Mouse (Mus musculus): ENCODE data around the gene Fibp. TPM values are rescaled to one million over a fixed set of nuclear protein-coding genes. Genes with fewer than 3 reads are reported as not detected.

Fibp gene
- polyA plus RNA-seq, 1 experiment = 122 TPM

DNA sequence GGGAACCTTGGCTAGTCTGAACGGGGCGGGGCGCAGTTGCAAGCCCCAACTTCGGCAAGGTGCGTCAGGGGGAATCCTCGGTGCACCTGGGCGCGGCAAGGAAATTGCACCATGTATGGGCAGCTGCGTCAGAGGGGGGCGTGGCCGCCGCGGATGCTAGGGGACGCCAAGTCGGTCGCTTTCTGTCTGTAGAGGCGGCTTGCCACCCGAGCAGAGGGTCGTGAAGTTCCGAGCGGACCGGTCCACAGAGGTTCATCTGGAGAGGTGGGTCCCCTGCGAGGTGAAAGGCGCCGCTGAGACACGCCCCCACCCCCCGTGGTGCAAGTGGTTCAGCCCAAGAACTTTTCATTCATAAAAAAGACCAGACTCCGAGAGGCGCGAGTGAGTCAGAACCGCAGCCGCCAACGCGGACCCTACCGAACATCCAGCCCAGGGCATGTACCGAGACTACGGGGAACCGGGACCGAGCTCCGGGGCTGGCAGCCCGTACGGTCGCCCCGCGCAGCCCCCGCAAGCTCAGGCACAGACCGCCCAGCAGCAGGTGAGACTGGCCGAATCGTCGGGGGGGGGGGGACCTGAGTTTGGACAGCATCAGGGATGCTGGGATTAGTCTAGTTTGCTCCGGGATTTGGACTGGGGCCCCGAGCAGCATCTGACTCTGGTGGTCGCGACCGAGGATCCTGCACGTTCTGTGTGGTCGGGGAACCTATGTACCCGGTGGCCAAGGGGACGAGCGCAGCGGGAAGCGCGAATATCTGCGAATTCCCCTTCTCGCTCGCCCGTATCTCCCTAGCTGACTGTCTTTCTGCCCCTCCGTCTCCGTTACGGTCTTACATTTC is 12.7 kb upstream of the Fibp start, which contains the start of gene Fosl1:
Fosl1 (plus strand) TSS at position 33 of the 839 bp plus-strand sequence.
- Histone ChIP-seq H3ac (ENCODE audit: control insufficient read depth, insufficient read length) (peak within 1 kb of the TSS; percentile 8), H3K79me2 (ENCODE audit: control insufficient read depth, insufficient read depth) (peaks cover 48% of the 10 kb centered on the region), H3K27me3 (ENCODE audit: control insufficient read depth, insufficient read depth, insufficient read length) (no peaks in the 10 kb centered on the region), H3K4me3 (peak within 1 kb of the TSS; percentile 89), H3K4me2 (ENCODE audit: low read depth) (peak within 1 kb of the TSS; percentile 86), H3K36me3 (ENCODE audit: control insufficient read depth, insufficient read depth) (no peaks in the 10 kb centered on the region)
- no peak for TF ChIP-seq TCF3 (IDR thresholded peaks at IDR 0.05; ENCODE audit: insufficient read length, low read depth)
- peak in 2 of 3 experiments; percentile 1 to 10 for TF ChIP-seq MYOD1 (IDR thresholded peaks at IDR 0.05; ENCODE audit: control insufficient read depth in 1 of 3, insufficient read length in 2 of 3, low read depth in 2 of 3)
- TF ChIP-seq POLR2A (IDR thresholded peaks at IDR 0.05; ENCODE audit: insufficient read length, low read depth) = peak; percentile 71
- TF ChIP-seq TCF12 (IDR thresholded peaks at IDR 0.05; ENCODE audit: insufficient read depth, poor library complexity, severe bottlenecking) = no peak
- no peak for TF ChIP-seq E2F4 (IDR thresholded peaks at IDR 0.05; ENCODE audit: insufficient read depth)
- TF ChIP-seq POLR2AphosphoS2 (IDR thresholded peaks at IDR 0.05; ENCODE audit: insufficient read length, low read depth) = peak; percentile 52
- TF ChIP-seq MYOG (IDR thresholded peaks at IDR 0.05; ENCODE audit: control insufficient read depth in 1 of 3, insufficient read depth in 1 of 3, insufficient read length in 2 of 3, low read depth in 2 of 3) = peak in 1 of 3 experiments; percentile 23
- no peak for TF ChIP-seq MAX (IDR thresholded peaks at IDR 0.05; ENCODE audit: low read depth)
- TF ChIP-seq REST (IDR thresholded peaks at IDR 0.05; ENCODE audit: insufficient read depth, insufficient read length) = no peak
- TF ChIP-seq SRF (IDR thresholded peaks at IDR 0.05; ENCODE audit: control insufficient read depth, insufficient read length, low read depth) = peak; percentile 97
- no peak for TF ChIP-seq USF1 (IDR thresholded peaks at IDR 0.05; ENCODE audit: low read depth)
- TF ChIP-seq CEBPB (IDR thresholded peaks at IDR 0.05; ENCODE audit: insufficient read depth, poor library complexity, severe bottlenecking) = no peak

DNA sequence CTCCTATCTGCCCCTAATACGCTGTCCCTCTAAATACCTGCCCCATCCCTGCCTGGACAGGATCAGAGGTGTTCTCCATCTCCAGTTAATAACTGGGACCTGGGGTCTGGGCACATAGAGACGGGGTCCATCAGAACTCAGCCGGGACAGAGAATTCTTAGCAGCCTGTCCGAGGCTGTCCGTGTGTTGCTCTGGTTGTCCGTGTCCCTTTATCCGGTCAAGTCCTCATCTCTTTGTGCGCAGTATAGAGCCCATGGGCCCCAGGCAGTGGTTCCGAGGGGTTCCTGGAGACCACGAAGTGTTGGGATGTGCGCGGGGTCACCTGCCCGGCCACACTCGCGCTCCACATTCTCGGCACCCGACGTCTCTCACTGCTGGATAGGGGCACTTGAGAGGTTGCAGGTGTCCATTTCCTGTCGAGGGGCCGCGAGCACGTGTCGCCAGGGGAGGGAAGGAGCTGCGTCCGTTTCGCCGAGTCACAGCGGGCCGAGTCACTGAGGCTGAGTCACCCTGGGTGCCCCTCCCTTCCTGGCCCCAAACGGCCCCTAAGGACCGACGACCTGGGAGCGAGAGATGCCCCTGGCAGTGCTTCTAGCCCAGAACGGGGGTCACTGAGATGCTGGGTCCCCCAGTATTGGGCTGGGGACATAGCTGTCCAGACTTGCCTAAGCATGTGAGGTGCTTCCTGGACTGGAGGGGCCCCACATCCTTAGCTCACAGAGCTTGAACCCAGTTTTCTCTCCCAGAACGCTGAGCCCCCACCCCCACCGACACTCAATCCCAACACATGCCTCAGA is 11.9 kb upstream of the Fibp start:
- Histone ChIP-seq H3K27me3 (ENCODE audit: control insufficient read depth, insufficient read depth, insufficient read length) (no peaks in the 10 kb centered on the region), H3ac (ENCODE audit: control insufficient read depth, insufficient read length) (peak overlapping the region; percentile 8), H3K36me3 (ENCODE audit: control insufficient read depth, insufficient read depth) (peaks cover 6% of the 10 kb centered on the region), H3K79me2 (ENCODE audit: control insufficient read depth, insufficient read depth) (peaks cover 52% of the 10 kb centered on the region), H3K4me2 (ENCODE audit: low read depth) (peak overlapping the region; percentile 86), H3K4me3 (peak overlapping the region; percentile 89)
- peak; percentile 59 for TF ChIP-seq MAX (IDR thresholded peaks at IDR 0.05; ENCODE audit: low read depth)
- TF ChIP-seq CEBPB (IDR thresholded peaks at IDR 0.05; ENCODE audit: insufficient read depth, poor library complexity, severe bottlenecking) = no peak
- peak; percentile 63 for TF ChIP-seq POLR2AphosphoS2 (IDR thresholded peaks at IDR 0.05; ENCODE audit: insufficient read length, low read depth)
- peak in 1 of 3 experiments; percentile 44 for TF ChIP-seq MYOG (IDR thresholded peaks at IDR 0.05; ENCODE audit: control insufficient read depth in 1 of 3, insufficient read depth in 1 of 3, insufficient read length in 2 of 3, low read depth in 2 of 3)
- TF ChIP-seq POLR2A (IDR thresholded peaks at IDR 0.05; ENCODE audit: insufficient read length, low read depth) = peak; percentile 53

DNA sequence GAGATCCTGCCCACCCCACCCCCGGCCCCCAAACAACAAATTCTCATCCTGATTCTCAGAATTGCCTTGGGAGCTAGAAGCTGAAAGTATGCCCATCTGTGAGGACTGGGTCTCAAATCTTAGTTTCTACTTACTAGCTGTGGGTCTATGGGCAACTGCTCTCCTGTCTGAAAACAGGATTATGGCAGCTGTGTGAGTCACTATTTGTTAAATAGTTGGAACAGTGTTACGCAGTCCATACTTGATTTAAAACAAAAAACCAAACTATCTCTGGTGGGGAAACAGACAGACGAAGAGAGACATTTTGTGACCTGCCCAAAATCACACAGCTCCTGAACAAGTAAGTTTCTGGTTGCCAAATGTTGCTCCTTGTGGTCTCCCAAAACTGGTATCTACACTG is 10.7 kb upstream of the Fibp start:
- Histone ChIP-seq H3K4me3 (peak overlapping the region; percentile 89), H3K36me3 (ENCODE audit: control insufficient read depth, insufficient read depth) (peaks cover 6% of the 10 kb centered on the region), H3ac (ENCODE audit: control insufficient read depth, insufficient read length) (no peak overlapping the region), H3K27me3 (ENCODE audit: control insufficient read depth, insufficient read depth, insufficient read length) (no peaks in the 10 kb centered on the region), H3K79me2 (ENCODE audit: control insufficient read depth, insufficient read depth) (peaks cover 63% of the 10 kb centered on the region), H3K4me2 (ENCODE audit: low read depth) (peak overlapping the region; percentile 86)
- TF ChIP-seq MYOG (IDR thresholded peaks at IDR 0.05; ENCODE audit: control insufficient read depth in 1 of 3, insufficient read depth in 1 of 3, insufficient read length in 2 of 3, low read depth in 2 of 3) (no peak), SRF (IDR thresholded peaks at IDR 0.05; ENCODE audit: control insufficient read depth, insufficient read length, low read depth) (no peak), USF1 (IDR thresholded peaks at IDR 0.05; ENCODE audit: low read depth) (no peak), POLR2AphosphoS2 (IDR thresholded peaks at IDR 0.05; ENCODE audit: insufficient read length, low read depth) (no peak), TCF3 (IDR thresholded peaks at IDR 0.05; ENCODE audit: insufficient read length, low read depth) (no peak), MAX (IDR thresholded peaks at IDR 0.05; ENCODE audit: low read depth) (no peak), POLR2A (IDR thresholded peaks at IDR 0.05; ENCODE audit: insufficient read length, low read depth) (no peak), E2F4 (IDR thresholded peaks at IDR 0.05; ENCODE audit: insufficient read depth) (no peak), REST (IDR thresholded peaks at IDR 0.05; ENCODE audit: insufficient read depth, insufficient read length) (no peak), TCF12 (IDR thresholded peaks at IDR 0.05; ENCODE audit: insufficient read depth, poor library complexity, severe bottlenecking) (no peak), CEBPB (IDR thresholded peaks at IDR 0.05; ENCODE audit: insufficient read depth, poor library complexity, severe bottlenecking) (no peak), MYOD1 (IDR thresholded peaks at IDR 0.05; ENCODE audit: control insufficient read depth in 1 of 3, insufficient read length in 2 of 3, low read depth in 2 of 3) (no peak)

DNA sequence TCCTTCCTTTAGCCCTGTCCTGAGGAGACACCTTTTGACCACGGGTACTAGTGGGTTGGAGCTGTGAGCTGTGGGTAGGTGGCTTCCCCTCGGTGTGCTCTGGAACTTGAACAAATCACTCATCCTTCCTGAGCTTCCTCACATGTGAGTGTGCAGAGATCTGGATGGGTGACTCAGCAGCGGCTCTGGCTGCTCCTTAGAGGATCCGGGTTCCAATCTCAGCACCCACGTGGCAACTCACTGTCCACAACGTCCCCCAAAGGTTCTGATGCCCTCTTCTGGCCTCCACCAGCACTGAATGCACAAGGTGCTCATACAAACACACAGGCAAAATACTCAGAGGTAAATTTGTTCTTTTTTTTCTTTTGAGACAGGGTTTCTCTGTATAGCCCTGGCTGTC is 8.6 kb upstream of the Fibp start:
- H3K36me3 ChIP-seq (ENCODE audit: control insufficient read depth, insufficient read depth) = peaks cover 6% of the 10 kb centered on the region
- H3ac ChIP-seq (ENCODE audit: control insufficient read depth, insufficient read length) = no peak overlapping the region
- TF ChIP-seq CEBPB (IDR thresholded peaks at IDR 0.05; ENCODE audit: insufficient read depth, poor library complexity, severe bottlenecking) = no peak
- TF ChIP-seq MYOG (IDR thresholded peaks at IDR 0.05; ENCODE audit: control insufficient read depth in 1 of 3, insufficient read depth in 1 of 3, insufficient read length in 2 of 3, low read depth in 2 of 3) = no peak
- no peak for TF ChIP-seq MAX (IDR thresholded peaks at IDR 0.05; ENCODE audit: low read depth)
- no peak for TF ChIP-seq SRF (IDR thresholded peaks at IDR 0.05; ENCODE audit: control insufficient read depth, insufficient read length, low read depth)
- no peak for TF ChIP-seq POLR2AphosphoS2 (IDR thresholded peaks at IDR 0.05; ENCODE audit: insufficient read length, low read depth)
- TF ChIP-seq E2F4 (IDR thresholded peaks at IDR 0.05; ENCODE audit: insufficient read depth) = no peak
- TF ChIP-seq POLR2A (IDR thresholded peaks at IDR 0.05; ENCODE audit: insufficient read length, low read depth) = no peak
- no peak for TF ChIP-seq USF1 (IDR thresholded peaks at IDR 0.05; ENCODE audit: low read depth)
- no peak for TF ChIP-seq MYOD1 (IDR thresholded peaks at IDR 0.05; ENCODE audit: control insufficient read depth in 1 of 3, insufficient read length in 2 of 3, low read depth in 2 of 3)
- no peak for TF ChIP-seq REST (IDR thresholded peaks at IDR 0.05; ENCODE audit: insufficient read depth, insufficient read length)
- peaks cover 83% of the 10 kb centered on the region for H3K79me2 ChIP-seq (ENCODE audit: control insufficient read depth, insufficient read depth)
- no peak overlapping the region for H3K4me2 ChIP-seq (ENCODE audit: low read depth)
- H3K27me3 ChIP-seq (ENCODE audit: control insufficient read depth, insufficient read depth, insufficient read length) = no peaks in the 10 kb centered on the region
- no peak overlapping the region for H3K4me3 ChIP-seq

All from myocyte (in vitro differentiated cells).